Mouse (Mus musculus) forebrain, embryonic 12.5 days (tissue): ENCODE results near the gene Zfand3. TPM values are rescaled to one million over a fixed set of nuclear protein-coding genes. Genes with fewer than 3 reads are reported as not detected.

Experiments
- ATAC-seq: fragments of 200-750 bp; cut with Nextera tagmentation; 2 replicates; pipeline ENCODE4 v1.8.0; 2017; ENCODE audit warnings: moderate TSS enrichment; ENCODE audit not compliant: low FRiP score
- H3K27ac ChIP-seq: fragments of 300-500 bp; sonication (generic); 2 replicates; pipeline ENCODE4 v1.5.1; 2016; ENCODE audit warnings: mild to moderate bottlenecking
- H3K27me3 ChIP-seq: fragments of 300-500 bp; sonication (generic); 2 replicates; pipeline ENCODE4 v1.6.1; 2016; ENCODE audit warnings: mild to moderate bottlenecking
- H3K36me3 ChIP-seq: fragments of 300-500 bp; sonication (generic); replicated peaks from 2 replicates; pipeline ENCODE4 v1.6.1; 2016; ENCODE audit warnings: mild to moderate bottlenecking
- H3K4me1 ChIP-seq: fragments of 300-500 bp; sonication (generic); 2 replicates; pipeline ENCODE4 v1.6.1; 2016
- H3K4me2 ChIP-seq: fragments of 300-500 bp; sonication (generic); 2 replicates; pipeline ENCODE4 v1.6.1; 2016; ENCODE audit warnings: mild to moderate bottlenecking, moderate library complexity
- H3K4me3 ChIP-seq: fragments of 300-500 bp; sonication (generic); replicated peaks from 2 replicates; pipeline ENCODE4 v1.5.1; 2016; ENCODE audit warnings: mild to moderate bottlenecking
- H3K9ac ChIP-seq: fragments of 300-500 bp; sonication (generic); 2 replicates; pipeline ENCODE4 v1.6.1; 2016; ENCODE audit warnings: mild to moderate bottlenecking
- H3K9me3 ChIP-seq: fragments of 300-500 bp; sonication (generic); 2 replicates; pipeline ENCODE4 v1.6.1; 2016
- WGBS: fragments of 180-500 bp; shearing (Covaris S2); methylation state at CpG from one replicate; pipeline ENCODE4 v1.1.7; 2016; 5-methylcytosine and 5-hydroxymethylcytosine counted together
- polyA plus RNA-seq: library from polyadenylated mRNA; unstranded; fragments of >200 nt; fragmentation: Nextera tagmentation; extraction: Ambion mirVana; gene quantifications from 2 replicates; pipeline ENCODE4 v1.2.1, GENCODE M21; 2016

The Zfand3 gene
- polyA plus RNA-seq, 1 experiment from 2014 or later = 77.3 TPM

DNA sequence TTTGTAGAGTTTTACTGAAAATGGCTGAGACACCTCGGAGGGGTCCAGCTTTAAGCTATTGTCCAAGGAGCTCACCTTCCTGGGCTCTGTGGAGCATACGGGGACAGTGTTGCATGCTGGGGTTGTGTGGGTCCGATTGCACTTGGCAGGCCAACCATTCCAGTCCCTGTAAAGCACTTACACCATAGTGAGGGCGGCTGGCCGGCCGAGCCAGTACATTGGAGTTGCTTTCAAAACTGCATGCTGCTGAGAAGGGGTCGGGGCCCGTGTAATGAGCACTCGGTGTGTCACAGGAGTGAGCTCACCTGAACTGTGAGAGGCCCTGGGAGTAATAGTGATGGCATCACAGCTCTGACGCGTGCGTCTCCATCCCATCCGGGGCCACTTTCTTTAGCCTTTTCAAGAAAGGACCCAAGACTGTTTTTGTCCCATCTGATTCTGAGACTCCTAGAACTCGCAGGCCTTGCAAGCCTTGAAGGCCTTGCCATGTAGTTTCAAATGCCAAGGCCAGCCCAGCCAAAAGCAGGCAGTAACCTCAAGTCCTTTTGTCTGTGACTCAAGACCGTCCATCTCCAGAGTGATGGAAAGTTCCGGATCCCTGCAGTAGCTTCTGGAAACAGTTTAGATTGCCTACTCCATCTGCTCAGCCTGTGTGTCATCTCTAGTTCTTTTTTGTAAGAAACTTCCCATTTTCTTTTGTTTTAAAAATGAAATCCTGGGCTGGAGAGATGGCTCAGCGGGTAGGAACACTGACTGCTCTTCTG lies 200.7 kb downstream of the Zfand3 start:
- Histone ChIP-seq H3K9ac (no peak overlapping the region), H3K4me3 (no peak overlapping the region), H3K27ac (0 out of 2 replicates have a peak overlapping the region, but pooled peaks have one; percentile 25), H3K4me1 (peaks cover 61% of the 10 kb centered on the region), H3K27me3 (no peaks in the 10 kb centered on the region), H3K9me3 (no peaks in the 10 kb centered on the region), H3K4me2 (no peak overlapping the region), H3K36me3 (peaks cover 25% of the 10 kb centered on the region)
- ATAC-seq = no peak
- 92% methylated on average over 17 of the region's 17 CpGs for WGBS

DNA sequence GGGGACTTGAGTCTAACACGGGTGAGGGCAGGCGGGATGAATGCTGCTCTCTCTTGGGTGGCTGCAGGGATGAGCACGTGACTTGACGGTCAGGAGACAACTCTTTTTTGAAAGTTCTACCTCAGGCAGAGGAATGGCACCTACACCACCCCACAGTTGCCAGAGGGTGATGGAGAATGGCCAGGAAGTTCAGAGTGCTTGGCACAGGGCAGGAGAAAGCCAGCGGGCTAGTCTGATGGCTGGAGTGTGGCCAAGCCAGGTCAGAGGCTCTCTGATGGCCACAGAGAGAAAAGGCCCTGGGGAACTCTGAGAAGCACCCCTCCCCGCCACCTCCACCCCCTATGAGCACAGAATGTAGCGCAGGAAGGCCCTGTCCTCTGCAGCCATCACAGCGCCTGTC lies 205.7 kb downstream of the Zfand3 start:
- H3K27me3 ChIP-seq = no peaks in the 10 kb centered on the region
- H3K36me3 ChIP-seq = peaks cover 36% of the 10 kb centered on the region
- no peak overlapping the region for H3K4me2 ChIP-seq
- H3K27ac ChIP-seq = no peak overlapping the region
- H3K4me3 ChIP-seq = no peak overlapping the region
- 94% methylated on average over 8 of the region's 8 CpGs for WGBS
- H3K9me3 ChIP-seq = no peaks in the 10 kb centered on the region
- H3K9ac ChIP-seq = no peak overlapping the region
- no peak for ATAC-seq
- H3K4me1 ChIP-seq = peaks cover 14% of the 10 kb centered on the region

DNA sequence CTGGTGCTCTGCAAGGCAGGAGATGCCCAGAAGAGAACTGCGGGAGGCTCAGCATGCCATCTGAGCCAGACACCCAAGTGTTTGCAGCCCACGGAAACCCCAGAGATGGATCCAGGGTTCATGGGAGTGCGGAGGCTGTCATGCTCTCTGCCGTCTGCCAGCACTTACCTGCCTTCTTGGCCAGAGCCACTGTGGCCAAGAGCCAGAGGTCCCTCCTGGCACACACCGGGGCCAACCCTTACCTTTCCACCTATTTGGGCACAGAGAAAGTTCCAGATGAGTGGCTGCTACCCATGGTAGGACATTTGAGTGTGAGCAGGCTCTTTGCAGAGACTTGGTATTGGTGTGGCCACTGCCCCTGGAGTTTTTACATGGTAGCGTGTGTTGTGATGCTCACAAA lies 206.4 kb downstream of the Zfand3 start:
- ATAC-seq = no peak
- H3K36me3 ChIP-seq = peaks cover 38% of the 10 kb centered on the region

DNA sequence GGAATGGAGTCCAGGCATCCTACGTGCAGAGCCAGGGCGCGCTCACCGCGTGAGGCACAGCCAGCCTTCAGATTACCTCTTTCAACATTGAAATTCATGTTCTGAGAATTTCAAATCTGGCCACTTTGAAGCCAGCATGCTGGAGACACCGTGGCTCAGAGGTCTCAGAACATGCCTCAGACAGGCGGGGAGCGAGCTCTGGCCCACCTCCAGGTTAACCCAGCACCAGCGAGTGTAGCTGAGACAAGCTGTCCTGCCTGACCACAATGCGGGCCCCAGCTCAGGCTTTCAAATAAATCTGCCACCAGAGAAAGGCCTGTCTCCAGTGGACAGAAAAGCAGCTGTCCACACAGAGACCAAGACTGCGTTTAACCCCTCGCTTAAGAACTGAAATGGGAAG lies 208.1 kb downstream of the Zfand3 start:
- no peak overlapping the region for H3K4me3 ChIP-seq
- 0 out of 2 replicates have a peak, but pooled peaks cover 3% of the 10 kb centered on the region for H3K4me1 ChIP-seq
- H3K9ac ChIP-seq = no peak overlapping the region
- ATAC-seq = no peak
- no peak overlapping the region for H3K27ac ChIP-seq
- no peaks in the 10 kb centered on the region for H3K9me3 ChIP-seq
- no peak overlapping the region for H3K4me2 ChIP-seq
- 91% methylated on average over 12 of the region's 12 CpGs for WGBS
- H3K27me3 ChIP-seq = no peaks in the 10 kb centered on the region
- peaks cover 38% of the 10 kb centered on the region for H3K36me3 ChIP-seq

More for the DNA sequence above, 206.4 kb downstream of the Zfand3 start:
- H3K4me3 ChIP-seq = no peak overlapping the region
- peaks cover 16% of the 10 kb centered on the region for H3K4me1 ChIP-seq
- 92% methylated on average over 6 of the region's 6 CpGs for WGBS
- H3K9ac ChIP-seq = no peak overlapping the region
- no peaks in the 10 kb centered on the region for H3K9me3 ChIP-seq
- no peaks in the 10 kb centered on the region for H3K27me3 ChIP-seq
- no peak overlapping the region for H3K27ac ChIP-seq
- H3K4me2 ChIP-seq = no peak overlapping the region

DNA sequence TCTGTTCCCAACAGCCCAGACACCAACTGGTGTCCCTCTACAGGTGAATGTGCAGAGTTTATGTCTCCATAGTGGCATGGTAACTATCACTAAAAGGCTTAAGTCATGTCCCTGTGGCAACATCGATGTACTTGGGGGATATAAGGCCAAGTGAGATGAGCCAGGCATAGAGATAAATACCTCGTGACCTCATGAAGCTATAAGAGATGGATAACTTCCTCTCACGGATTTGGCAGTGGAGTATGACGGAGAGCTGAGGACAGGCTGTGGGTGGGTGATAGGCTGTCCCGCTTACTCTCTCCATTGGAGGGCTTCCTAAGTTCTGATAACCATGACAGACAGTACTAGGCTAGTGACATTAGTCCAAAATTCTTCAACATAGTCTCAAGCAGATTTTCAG lies 208.8 kb downstream of the Zfand3 start:
- Histone ChIP-seq H3K9ac (no peak overlapping the region), H3K27me3 (no peaks in the 10 kb centered on the region), H3K4me3 (no peak overlapping the region), H3K36me3 (peaks cover 38% of the 10 kb centered on the region), H3K27ac (no peak overlapping the region), H3K9me3 (no peaks in the 10 kb centered on the region), H3K4me1 (0 out of 2 replicates have a peak, but pooled peaks cover 3% of the 10 kb centered on the region), H3K4me2 (no peak overlapping the region)
- WGBS = 94% methylated on average over 5 of the region's 5 CpGs
- ATAC-seq = no peak

DNA sequence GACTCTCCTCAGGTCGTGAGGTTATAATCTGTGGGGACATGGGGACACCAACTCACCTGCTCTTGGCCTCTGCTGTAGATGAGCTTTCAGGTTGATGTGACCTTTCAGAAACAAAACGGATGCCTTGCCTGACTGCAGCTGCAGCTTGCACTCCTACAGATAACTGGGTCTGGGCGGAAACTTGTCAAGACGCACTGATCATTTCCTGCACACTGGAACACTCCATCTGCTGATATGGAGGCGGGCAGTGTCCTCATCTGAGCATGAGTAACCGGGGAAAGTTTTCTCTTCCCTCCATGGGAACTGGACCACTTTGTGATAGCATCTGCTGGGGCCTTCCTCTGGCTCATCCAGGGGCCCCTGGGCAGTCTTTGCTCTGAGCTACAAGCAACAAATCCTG lies 209.9 kb downstream of the Zfand3 start:
- H3K9me3 ChIP-seq = no peaks in the 10 kb centered on the region
- H3K27me3 ChIP-seq = no peaks in the 10 kb centered on the region
- no peak for ATAC-seq
- H3K36me3 ChIP-seq = peaks cover 35% of the 10 kb centered on the region
- H3K4me3 ChIP-seq = no peak overlapping the region
- H3K4me2 ChIP-seq = no peak overlapping the region
- WGBS = 87% methylated on average over 6 of the region's 6 CpGs
- 0 out of 2 replicates have a peak, but pooled peaks cover 3% of the 10 kb centered on the region for H3K4me1 ChIP-seq
- H3K27ac ChIP-seq = no peak overlapping the region
- H3K9ac ChIP-seq = no peak overlapping the region

DNA sequence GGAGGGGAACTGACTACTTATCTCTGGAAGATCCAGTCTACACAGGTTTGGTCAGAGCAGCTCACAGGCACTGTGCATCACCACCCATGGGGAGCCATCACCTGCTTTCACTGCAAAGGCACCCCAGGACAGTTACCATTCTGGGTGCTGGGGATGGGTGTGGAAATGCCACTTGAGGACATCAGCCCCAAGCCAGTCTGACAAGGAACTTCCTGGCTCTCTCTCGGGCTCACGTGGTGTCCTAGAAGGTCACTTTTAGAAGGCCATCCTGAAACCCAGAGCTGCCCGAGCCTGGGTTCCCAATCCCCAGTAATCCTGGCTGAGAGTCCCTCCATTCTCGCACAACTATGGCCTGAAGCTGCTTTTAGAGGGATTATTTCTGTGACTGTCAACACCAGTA lies 211.2 kb downstream of the Zfand3 start:
- peaks cover 30% of the 10 kb centered on the region for H3K36me3 ChIP-seq
- 66% methylated on average over 4 of the region's 4 CpGs for WGBS
- no peak for ATAC-seq

DNA sequence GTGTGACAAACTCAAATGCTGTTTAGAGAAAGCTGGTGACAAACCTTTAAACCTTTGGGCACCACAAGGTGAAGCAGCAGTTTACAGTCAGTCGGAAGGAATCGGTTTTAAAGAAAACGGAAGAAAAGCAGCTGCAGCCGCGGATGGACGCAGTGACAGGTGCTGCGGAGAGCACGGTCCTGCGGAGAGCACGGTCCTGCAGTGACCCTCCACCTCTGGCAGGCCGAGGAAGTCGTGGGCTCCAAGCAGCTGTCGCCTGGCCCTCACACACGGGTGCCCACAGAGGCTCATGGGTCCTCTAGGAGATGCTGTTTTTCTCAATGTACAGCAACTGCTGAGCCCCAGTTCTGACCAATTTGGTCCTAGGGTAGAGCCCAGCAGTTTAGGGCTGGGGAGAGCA lies 217.1 kb downstream of the Zfand3 start:
- Histone ChIP-seq H3K4me3 (no peak overlapping the region), H3K4me1 (peaks cover 57% of the 10 kb centered on the region), H3K9me3 (no peaks in the 10 kb centered on the region), H3K36me3 (peaks cover 19% of the 10 kb centered on the region), H3K4me2 (no peak overlapping the region), H3K9ac (no peak overlapping the region), H3K27me3 (no peaks in the 10 kb centered on the region), H3K27ac (no peak overlapping the region)
- ATAC-seq = no peak
- 77% methylated on average over 14 of the region's 14 CpGs for WGBS

More for the DNA sequence above, 211.2 kb downstream of the Zfand3 start:
- 0 out of 2 replicates have a peak, but pooled peaks cover 3% of the 10 kb centered on the region for H3K4me1 ChIP-seq
- no peaks in the 10 kb centered on the region for H3K27me3 ChIP-seq
- no peak overlapping the region for H3K27ac ChIP-seq
- no peak overlapping the region for H3K4me2 ChIP-seq
- H3K9ac ChIP-seq = no peak overlapping the region
- H3K9me3 ChIP-seq = no peaks in the 10 kb centered on the region
- no peak overlapping the region for H3K4me3 ChIP-seq

DNA sequence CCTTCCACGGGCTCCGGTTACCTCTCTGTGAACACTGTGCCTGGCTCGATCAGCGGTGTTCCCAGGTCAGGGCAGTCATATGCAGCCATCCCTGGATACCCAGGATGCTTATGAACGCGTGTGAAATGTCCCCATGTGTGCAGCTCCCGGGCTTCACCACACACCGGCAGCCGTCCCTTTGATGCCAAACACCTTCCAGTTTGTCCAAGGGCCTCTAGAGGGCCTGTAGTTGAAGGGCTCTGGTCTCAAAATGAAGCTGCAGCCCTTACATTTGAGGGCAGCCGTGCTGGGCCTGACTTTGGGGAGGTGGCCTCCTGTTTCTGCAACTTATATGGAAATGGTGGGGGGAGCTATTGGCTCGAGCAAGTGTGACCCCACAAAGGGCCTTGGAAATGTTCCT lies 217.8 kb downstream of the Zfand3 start:
- no peaks in the 10 kb centered on the region for H3K9me3 ChIP-seq
- H3K9ac ChIP-seq = no peak overlapping the region
- peaks cover 57% of the 10 kb centered on the region for H3K4me1 ChIP-seq
- H3K27ac ChIP-seq = peak overlapping the region; percentile 6; the same call in 1 of the 2 replicates
- peaks cover 19% of the 10 kb centered on the region for H3K36me3 ChIP-seq
- H3K27me3 ChIP-seq = no peaks in the 10 kb centered on the region
- 79% methylated on average over 11 of the region's 11 CpGs for WGBS
- H3K4me3 ChIP-seq = no peak overlapping the region
- ATAC-seq = no peak
- no peak overlapping the region for H3K4me2 ChIP-seq

DNA sequence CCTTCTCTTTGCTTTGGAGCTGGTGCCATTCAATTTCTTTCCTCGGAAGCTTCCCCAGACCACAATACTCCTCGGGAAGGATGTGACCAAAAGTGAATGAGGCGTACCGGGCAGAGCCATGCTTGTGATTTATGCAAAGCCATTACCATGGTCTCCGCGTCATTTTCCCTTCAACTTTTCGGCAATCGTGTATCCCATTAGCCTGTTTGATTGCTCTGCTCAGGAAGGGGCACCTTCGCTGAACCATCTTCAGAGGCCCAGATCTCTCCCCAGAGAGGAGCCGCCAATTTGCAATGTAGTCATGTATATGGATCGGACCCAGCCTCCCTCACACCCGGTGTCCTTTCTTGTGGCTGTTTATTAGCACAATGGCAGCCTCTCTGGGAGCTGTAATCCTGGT lies 218.3 kb downstream of the Zfand3 start:
- 72% methylated on average over 12 of the region's 12 CpGs for WGBS
- no peaks in the 10 kb centered on the region for H3K9me3 ChIP-seq
- H3K4me3 ChIP-seq = no peak overlapping the region
- ATAC-seq = no peak
- H3K27ac ChIP-seq = 0 out of 2 replicates have a peak overlapping the region, but pooled peaks have one; percentile 10
- H3K4me1 ChIP-seq = peaks cover 57% of the 10 kb centered on the region
- H3K36me3 ChIP-seq = peaks cover 17% of the 10 kb centered on the region
- H3K4me2 ChIP-seq = no peak overlapping the region
- no peaks in the 10 kb centered on the region for H3K27me3 ChIP-seq
- no peak overlapping the region for H3K9ac ChIP-seq

DNA sequence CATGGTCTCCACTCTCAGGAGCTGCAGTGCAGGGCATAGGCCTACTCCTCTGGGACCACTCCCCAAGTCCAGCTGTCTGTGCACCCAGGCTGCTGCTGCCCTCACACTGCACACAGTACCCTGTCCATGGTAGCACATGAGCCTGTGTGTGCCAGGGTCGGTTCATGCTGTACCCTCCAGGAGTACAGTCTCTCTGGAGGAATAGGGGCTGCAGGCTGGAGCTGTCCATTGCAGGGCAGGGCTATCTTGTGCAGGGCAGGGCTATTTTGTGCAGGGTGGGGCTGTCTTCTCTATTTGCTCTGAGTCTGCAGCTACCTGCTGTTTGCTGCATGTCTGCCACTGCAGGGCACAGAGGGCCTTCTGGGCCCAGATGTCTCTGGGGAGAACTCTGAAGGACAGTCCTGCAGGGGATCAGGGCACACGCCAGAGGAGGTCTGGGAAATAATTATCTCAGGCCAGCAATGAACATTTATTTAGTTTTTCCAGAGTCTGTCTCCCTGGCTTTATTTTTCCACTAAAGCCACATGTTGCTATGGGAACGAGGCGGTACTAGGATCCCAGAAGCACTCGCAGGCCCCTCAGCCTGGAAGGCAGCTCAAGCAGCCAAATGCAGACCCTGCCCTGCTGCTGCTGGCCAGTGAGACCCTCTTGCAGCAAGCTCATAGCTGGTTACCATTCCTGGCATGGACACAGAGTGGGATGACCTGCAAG lies 220.7 kb downstream of the Zfand3 start:
- no peak overlapping the region for H3K4me3 ChIP-seq
- 31% methylated on average over 5 of the region's 5 CpGs for WGBS
- peak overlapping the region; percentile 62; the same call in 1 of the 2 replicates for H3K27ac ChIP-seq
- peak; percentile 30; the same call in 1 of the 2 replicates for ATAC-seq
- H3K4me2 ChIP-seq = no peak overlapping the region
- H3K9ac ChIP-seq = no peak overlapping the region
- peaks cover 66% of the 10 kb centered on the region for H3K4me1 ChIP-seq
- no peaks in the 10 kb centered on the region for H3K9me3 ChIP-seq
- H3K36me3 ChIP-seq = no peaks in the 10 kb centered on the region
- no peaks in the 10 kb centered on the region for H3K27me3 ChIP-seq

DNA sequence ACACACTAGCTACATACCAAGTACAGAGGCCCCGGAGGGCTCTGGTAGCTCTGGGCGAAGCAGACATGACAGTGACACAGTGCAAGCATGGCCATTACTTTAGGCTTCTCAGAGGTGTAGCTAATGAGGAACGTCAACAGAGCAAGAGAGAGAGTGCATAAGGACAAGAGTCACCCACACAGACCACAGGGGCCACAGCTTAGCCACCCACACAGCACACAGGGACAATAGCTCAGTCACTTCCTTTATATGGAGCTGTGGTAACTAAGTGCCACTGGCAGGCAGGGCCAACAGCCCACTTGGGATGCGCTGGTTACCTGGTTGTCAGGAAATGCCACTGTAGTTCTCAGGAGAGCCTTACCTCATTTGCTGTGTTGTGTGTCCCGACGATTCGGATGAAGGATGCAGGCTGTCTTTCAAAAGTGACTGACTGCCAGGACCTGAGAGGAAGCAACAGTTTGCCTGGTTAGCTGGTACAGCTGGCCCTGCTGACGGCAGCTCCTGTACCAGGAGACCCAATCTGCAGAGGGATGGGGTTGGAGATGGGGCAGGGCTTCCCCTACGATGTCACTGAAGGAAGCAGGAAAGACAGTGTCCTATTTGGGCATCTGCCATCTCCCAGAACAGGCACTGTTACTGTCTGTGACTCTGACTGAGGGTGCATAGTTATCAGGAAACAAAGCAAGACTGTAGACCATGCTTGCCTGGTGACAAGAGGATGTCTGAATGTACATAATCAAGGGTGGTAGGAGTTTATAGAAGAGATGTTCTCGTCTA lies 224.1 kb downstream of the Zfand3 start:
- Histone ChIP-seq H3K4me1 (peaks cover 51% of the 10 kb centered on the region), H3K27me3 (no peaks in the 10 kb centered on the region), H3K4me2 (no peak overlapping the region), H3K36me3 (no peaks in the 10 kb centered on the region), H3K9me3 (no peaks in the 10 kb centered on the region), H3K4me3 (no peak overlapping the region), H3K9ac (no peak overlapping the region), H3K27ac (no peak overlapping the region)
- ATAC-seq = no peak
- 91% methylated on average over 10 of the region's 10 CpGs for WGBS
